Mouse (Mus musculus): ENCODE measurements around the gene Trabd2b.

GRCm38 (mm10) chr4:114454495-114455186, 48.1 kb downstream of the Trabd2b start:
- no peak for TF ChIP-seq CTCF (IDR thresholded peaks at IDR 0.05; ENCODE audit: low read depth, low read length)
- no peak for TF ChIP-seq POLR2A (IDR thresholded peaks at IDR 0.05; ENCODE audit: borderline replicate concordance, low read depth, low read length)
